Mouse (Mus musculus): ENCODE measurements at regions not wholly inside any gene's neighbourhood (a gene's known extent, or its start where the extent isn't known, plus 50 kb on each side); places are given as distances from the start of the nearest gene placed in this dataset.
A peak's percentile ranks its signal among the peaks of the same experiment; 100 is the strongest.

DNA sequence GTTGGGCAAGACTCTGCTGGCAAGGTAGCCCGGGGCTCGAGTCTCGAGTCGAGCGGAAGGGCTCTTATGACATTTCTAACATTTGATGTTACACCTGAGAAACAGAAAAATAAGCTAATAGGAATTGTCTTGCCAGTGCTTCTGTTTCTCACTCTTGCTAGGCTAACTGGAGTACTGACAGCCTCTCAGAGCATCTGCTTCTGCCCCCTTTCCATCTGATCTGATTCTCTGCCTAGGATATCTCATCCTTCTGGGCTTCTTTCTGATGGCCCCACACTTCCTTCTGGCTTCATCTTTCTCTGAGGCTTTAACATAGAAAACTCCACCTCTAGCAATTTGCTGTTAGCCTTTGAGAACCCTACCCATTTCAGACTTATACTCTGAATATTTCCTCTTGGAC lies 95.0 kb upstream of the Arhgef9 start:
- DNase-seq, result no peak

DNA sequence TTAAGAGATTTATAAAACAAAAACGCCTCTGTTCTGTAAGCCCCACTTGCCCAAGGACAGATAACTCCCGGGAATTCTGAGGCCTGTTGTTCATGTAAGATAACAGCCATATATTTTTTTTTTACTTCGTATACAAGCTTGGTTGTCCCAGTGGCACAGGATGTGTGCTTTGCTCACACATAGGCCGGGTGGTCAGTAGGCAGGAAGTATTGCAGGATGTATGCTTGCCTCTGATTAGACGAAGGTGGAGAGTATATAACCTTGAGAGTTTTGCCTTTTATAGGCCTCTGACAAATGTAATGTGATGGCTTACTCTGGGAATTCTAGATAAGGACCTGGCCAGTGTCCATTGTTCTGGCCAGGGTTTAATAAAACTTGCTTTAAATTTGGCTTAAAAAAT lies 85.4 kb upstream of the Arhgef9 start:
- DNase-seq, result no peak

DNA sequence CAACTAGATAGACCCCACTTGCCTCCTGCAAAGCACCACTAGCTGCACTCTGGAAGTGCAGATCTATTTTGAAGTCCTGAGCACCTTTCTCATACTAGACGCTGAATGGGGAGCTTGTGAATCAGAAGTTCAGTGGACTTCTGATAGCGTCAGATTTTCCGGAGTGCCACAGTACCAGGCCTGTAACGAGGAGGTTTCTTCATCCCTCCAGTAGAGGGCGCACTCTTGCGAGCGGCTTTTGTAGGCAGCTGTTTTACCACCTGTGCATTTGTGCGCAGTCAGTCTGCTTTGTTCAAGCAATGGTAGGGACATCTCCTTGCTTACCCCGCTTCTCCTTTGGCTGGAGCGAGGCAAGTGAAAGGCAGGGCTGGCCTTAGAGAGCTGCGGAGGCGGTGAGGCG lies 56.9 kb upstream of the Arhgef9 start:
- peak; percentile 15 to 35 for DNase-seq
